In genomic region chr11:68807787-68808186, GRCm38 (mm10) we compare ENCODE assay signal across 9 mouse cellular contexts.
DNase-seq lines count a peak whose midpoint lies in the region; ATAC-seq and TF ChIP-seq lines count a peak whose summit lies in the region.
"Had no signal": no experiment of that assay in that cellular context is flagged by ENCODE, and none has a peak within 500 bp of the region (broad histone marks: within the 10 kb centered on the region; RNA-seq: fewer than 3 reads in every experiment).

No protein-coding gene starts in this region.

- WGBS in lung, postnatal 0 days = 30% methylated on average over 6 of the region's 6 CpGs

- H3K4me2 ChIP-seq in lung, postnatal 0 days (replicated peaks; ENCODE audit: low read depth, low read length) = no peak overlapping the region
- H3K4me2 ChIP-seq: heart, embryonic 13.5 days had no signal

- no peak for TF ChIP-seq EP300 in lung, postnatal 0 days (IDR thresholded peaks at IDR 0.05)

- no peak overlapping the region for H3K27ac ChIP-seq in lung, postnatal 0 days (ENCODE audit: low read length)
- H3K27ac ChIP-seq: heart, embryonic 13.5 days had no signal

- H3K9me3 ChIP-seq in lung, postnatal 0 days (ENCODE audit: low read length) = no peaks in the 10 kb centered on the region
- H3K9me3 ChIP-seq: heart, embryonic 13.5 days had no signal

- peak; percentile 92 for TF ChIP-seq CTCF in lung, postnatal 0 days (IDR thresholded peaks at IDR 0.05)

- no peaks in the 10 kb centered on the region for H3K4me1 ChIP-seq in lung, postnatal 0 days (ENCODE audit: insufficient read depth, low read depth, low read length)
- H3K4me1 ChIP-seq: heart, embryonic 13.5 days had no signal

- H3K36me3 ChIP-seq in lung, postnatal 0 days (ENCODE audit: insufficient read depth, low read length) = peaks cover 51% of the 10 kb centered on the region

- DNase-seq in B cell, adult 2 months = peak; percentile 85
- DNase-seq in R1 (ENCODE audit: low read depth, low spot score) = peak; percentile 63
- peak; percentile 88 to 92 for DNase-seq in cerebellum, postnatal 25 days
- peak; percentile 84 for DNase-seq in gastrocnemius, postnatal 10 days
- peak; percentile 20 for DNase-seq in layer of hippocampus, adult 9-10 months (ENCODE audit: low spot score)
- DNase-seq in lung, postnatal 0 days (ENCODE audit: low spot score) = peak; percentile 49
- peak; percentile 82 for DNase-seq in right cerebral cortex, postnatal 14 days
- peak; percentile 73 for DNase-seq in urinary bladder, postnatal 14 days (ENCODE audit: low spot score)

- no peak overlapping the region for H3K4me3 ChIP-seq in lung, postnatal 0 days (ENCODE audit: low read depth, low read length)
- H3K4me3 ChIP-seq: heart, embryonic 13.5 days had no signal

- 0 out of 2 replicates have a peak, but pooled peaks have one; percentile 30 for ATAC-seq in lung, postnatal 0 days

- H3K27me3 ChIP-seq in lung, postnatal 0 days (replicated peaks; ENCODE audit: insufficient read depth, low read length) = no peaks in the 10 kb centered on the region
- H3K27me3 ChIP-seq: heart, embryonic 13.5 days had no signal

- H3K9ac ChIP-seq in lung, postnatal 0 days (replicated peaks; ENCODE audit: low read depth) = no peak overlapping the region
- H3K9ac ChIP-seq: heart, embryonic 13.5 days had no signal

Comparison
In these comparisons a context has a peak if more than half of its experiments do, and no peak if none do; other contexts are left out.
1. DNase-seq: peak in every context shown above with its lines; median percentile 90 in cerebellum, postnatal 25 days; 85 in B cell, adult 2 months; 84 in gastrocnemius, postnatal 10 days; 82 in right cerebral cortex, postnatal 14 days; 73 in urinary bladder, postnatal 14 days; 63 in R1; 49 in lung, postnatal 0 days; 20 in layer of hippocampus, adult 9-10 months.